Mouse (Mus musculus) cerebellum, adult (tissue): ENCODE measurements around the gene Trappc2l.

Experiments
- ATAC-seq: cut with Nextera tagmentation; 2 replicates; pipeline ENCODE4 v1.9.2; 2017; ENCODE audit warnings: mild to moderate bottlenecking, moderate library complexity, mixed read lengths; ENCODE audit not compliant: insufficient number of reproducible peaks, low FRiP score, low TSS enrichment

Trappc2l gene

GRCm38 (mm10) chr8:122577116-122577515 lies 34.3 kb upstream of the Trappc2l start:
- no peak for ATAC-seq

GRCm38 (mm10) chr8:122579196-122579595 lies 32.2 kb upstream of the Trappc2l start:
- no peak for ATAC-seq

GRCm38 (mm10) chr8:122580926-122581325 lies 30.5 kb upstream of the Trappc2l start:
- ATAC-seq = no peak

- no peak for ATAC-seq
These were observed 26.5 kb upstream of the Trappc2l start for GRCm38 (mm10) chr8:122584981-122585380.

- no peak for ATAC-seq
These were observed 26.0 kb upstream of the Trappc2l start for GRCm38 (mm10) chr8:122585411-122585891.

- ATAC-seq = no peak
These were observed 25.3 kb upstream of the Trappc2l start for GRCm38 (mm10) chr8:122586171-122586570.

- no peak for ATAC-seq
These were observed 24.7 kb upstream of the Trappc2l start for GRCm38 (mm10) chr8:122586749-122587148.

- ATAC-seq = no peak
These were observed 18.2 kb upstream of the Trappc2l start for GRCm38 (mm10) chr8:122593240-122593639.

- ATAC-seq = peak; percentile 69; the same call in 1 of the 2 replicates
These were observed 17.5 kb upstream of the Trappc2l start for GRCm38 (mm10) chr8:122593783-122594507.

- no peak for ATAC-seq
These were observed 15.4 kb upstream of the Trappc2l start for GRCm38 (mm10) chr8:122596031-122596430.

GRCm38 (mm10) chr8:122600666-122601065 lies 10.8 kb upstream of the Trappc2l start:
- ATAC-seq = no peak

GRCm38 (mm10) chr8:122604640-122605039 lies 6.8 kb upstream of the Trappc2l start:
- ATAC-seq = no peak

- no peak for ATAC-seq
These were observed 6.1 kb upstream of the Trappc2l start for GRCm38 (mm10) chr8:122605367-122605766.

GRCm38 (mm10) chr8:122606810-122607209 lies 4.6 kb upstream of the Trappc2l start:
- ATAC-seq = no peak

GRCm38 (mm10) chr8:122610209-122610608 lies 1.2 kb upstream of the Trappc2l start:
- no peak for ATAC-seq

GRCm38 (mm10) chr8:122610612-122611277 lies 695 bp upstream of the Trappc2l start:
- no peak for ATAC-seq

- no peak for ATAC-seq
These were observed 4.9 kb downstream of the Trappc2l start for GRCm38 (mm10) chr8:122616181-122616905.

- ATAC-seq = peak; percentile 53; the same call in 1 of the 2 replicates
These were observed 6.6 kb downstream of the Trappc2l start for GRCm38 (mm10) chr8:122617947-122618546.

GRCm38 (mm10) chr8:122618660-122619378 lies 7.4 kb downstream of the Trappc2l start:
- no peak for ATAC-seq

- ATAC-seq = no peak
These were observed 9.0 kb downstream of the Trappc2l start for GRCm38 (mm10) chr8:122620446-122620845.
